Mouse (Mus musculus) limb, embryonic 13.5 days (tissue): ENCODE measurements around the gene Ank3. TPM values are rescaled to one million over a fixed set of nuclear protein-coding genes. Genes with fewer than 3 reads are reported as not detected.

Experiments used
- ATAC-seq: fragments of 200-750 bp; cut with Nextera tagmentation; 2 replicates; pipeline ENCODE4 v1.8.0; 2017; ENCODE audit warnings: low read depth, moderate number of reproducible peaks, moderate TSS enrichment; ENCODE audit not compliant: low FRiP score
- H3K27ac ChIP-seq: fragments of 300-500 bp; sonication (generic); 2 replicates; pipeline ENCODE4 v1.5.1; 2015; ENCODE audit warnings: inconsistent platforms, mild to moderate bottlenecking, moderate library complexity
- H3K27me3 ChIP-seq: fragments of 300-500 bp; sonication (generic); 2 replicates; pipeline ENCODE4 v1.6.1; 2015; ENCODE audit warnings: mild to moderate bottlenecking, inconsistent platforms
- H3K36me3 ChIP-seq: fragments of 300-500 bp; sonication (generic); 2 replicates; pipeline ENCODE4 v1.6.1; 2015; ENCODE audit warnings: inconsistent platforms, mild to moderate bottlenecking, moderate library complexity
- H3K4me1 ChIP-seq: fragments of 300-500 bp; sonication (generic); 2 replicates; pipeline ENCODE4 v1.6.1; 2015; ENCODE audit warnings: inconsistent platforms
- H3K4me2 ChIP-seq: fragments of 300-500 bp; sonication (generic); replicated peaks from 2 replicates; pipeline ENCODE4 v1.6.1; 2015; ENCODE audit warnings: inconsistent platforms, mild to moderate bottlenecking, moderate library complexity
- H3K4me3 ChIP-seq: fragments of 300-500 bp; sonication (generic); 2 replicates; pipeline ENCODE4 v1.5.1; 2015; ENCODE audit warnings: moderate library complexity, mild to moderate bottlenecking, inconsistent platforms
- H3K9ac ChIP-seq: fragments of 300-500 bp; sonication (generic); 2 replicates; pipeline ENCODE4 v1.6.1; 2015; ENCODE audit warnings: mild to moderate bottlenecking, inconsistent platforms
- H3K9me3 ChIP-seq: fragments of 300-500 bp; sonication (generic); 2 replicates; pipeline ENCODE4 v1.6.1; 2016; ENCODE audit warnings: inconsistent platforms
- WGBS: fragments of 180-500 bp; shearing (Covaris S2); methylation state at CpG from one replicate; pipeline ENCODE4 v1.1.7; 2015; 5-methylcytosine and 5-hydroxymethylcytosine counted together
- polyA plus RNA-seq: library from polyadenylated mRNA; unstranded; fragments of >200 nt; fragmentation: Nextera tagmentation; extraction: Ambion mirVana; gene quantifications from 2 replicates; pipeline ENCODE4 v1.2.1, GENCODE M21; 2015

Gene Ank3
- polyA plus RNA-seq, 1 experiment from 2014 or later, result 28.0 TPM

DNA sequence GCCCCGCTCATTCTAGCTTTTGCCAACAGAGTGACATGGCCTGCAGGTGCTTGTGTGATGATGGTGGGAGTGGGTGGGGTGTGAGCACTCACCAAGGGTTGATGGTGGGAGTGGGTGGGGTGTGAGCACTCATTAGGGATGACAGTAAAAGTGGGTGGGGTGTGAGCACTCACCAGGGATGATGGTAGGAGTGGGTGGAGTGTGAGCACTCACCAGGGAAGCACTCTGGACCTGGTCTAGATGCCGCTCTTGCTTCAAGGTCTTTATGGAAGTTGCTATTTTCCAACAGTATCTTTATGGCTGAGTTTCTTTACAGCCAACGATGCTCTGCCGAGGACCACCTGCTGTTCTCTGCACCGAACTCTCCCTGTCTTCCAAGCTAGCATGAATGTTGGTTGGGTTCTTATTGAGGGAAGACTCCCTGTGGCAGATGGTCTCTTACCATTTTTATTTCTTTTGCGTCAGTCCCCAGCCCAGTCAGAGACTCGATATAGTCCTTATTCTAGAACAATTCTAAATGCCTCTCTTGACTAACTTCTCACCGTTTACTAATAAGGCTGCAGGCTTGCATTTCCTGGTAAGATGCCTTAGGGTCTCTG is 456.1 kb downstream of the Ank3 start:
- H3K27ac ChIP-seq, result no peak overlapping the region
- H3K27me3 ChIP-seq, result no peaks in the 10 kb centered on the region
- H3K9me3 ChIP-seq, result no peaks in the 10 kb centered on the region
- no peak overlapping the region for H3K4me3 ChIP-seq
- H3K9ac ChIP-seq, result no peak overlapping the region
- H3K36me3 ChIP-seq, result no peaks in the 10 kb centered on the region; the same call in 1 of the 2 replicates
- no peak for ATAC-seq
- WGBS, result 88% methylated on average over 8 of the region's 8 CpGs
- H3K4me1 ChIP-seq, result peaks cover 20% of the 10 kb centered on the region
- H3K4me2 ChIP-seq, result no peak overlapping the region

GRCm38 (mm10) chr10:69858011-69858410 is 459.4 kb downstream of the Ank3 start:
- no peak overlapping the region for H3K4me2 ChIP-seq
- H3K36me3 ChIP-seq, result no peaks in the 10 kb centered on the region
- WGBS, result 91% methylated on average over 9 of the region's 9 CpGs

GRCm38 (mm10) chr10:69858897-69859605 is 460.5 kb downstream of the Ank3 start:
- Histone ChIP-seq H3K36me3 (no peaks in the 10 kb centered on the region), H3K9me3 (no peaks in the 10 kb centered on the region), H3K27ac (peak overlapping the region; percentile 49; the same call in 1 of the 2 replicates), H3K27me3 (no peaks in the 10 kb centered on the region), H3K9ac (no peak overlapping the region), H3K4me3 (no peak overlapping the region), H3K4me2 (0 out of 2 replicates have a peak overlapping the region, but pooled peaks have one; percentile 14), H3K4me1 (peaks cover 12% of the 10 kb centered on the region)
- ATAC-seq, result no peak; the same call in 1 of the 2 replicates
- WGBS, result 27% methylated on average over 4 of the region's 4 CpGs

More at GRCm38 (mm10) chr10:69858011-69858410, 459.4 kb downstream of the Ank3 start:
- Histone ChIP-seq H3K4me3 (no peak overlapping the region), H3K4me1 (peaks cover 16% of the 10 kb centered on the region), H3K9ac (no peak overlapping the region), H3K9me3 (no peaks in the 10 kb centered on the region), H3K27me3 (no peaks in the 10 kb centered on the region), H3K27ac (no peak overlapping the region)
- no peak for ATAC-seq

DNA sequence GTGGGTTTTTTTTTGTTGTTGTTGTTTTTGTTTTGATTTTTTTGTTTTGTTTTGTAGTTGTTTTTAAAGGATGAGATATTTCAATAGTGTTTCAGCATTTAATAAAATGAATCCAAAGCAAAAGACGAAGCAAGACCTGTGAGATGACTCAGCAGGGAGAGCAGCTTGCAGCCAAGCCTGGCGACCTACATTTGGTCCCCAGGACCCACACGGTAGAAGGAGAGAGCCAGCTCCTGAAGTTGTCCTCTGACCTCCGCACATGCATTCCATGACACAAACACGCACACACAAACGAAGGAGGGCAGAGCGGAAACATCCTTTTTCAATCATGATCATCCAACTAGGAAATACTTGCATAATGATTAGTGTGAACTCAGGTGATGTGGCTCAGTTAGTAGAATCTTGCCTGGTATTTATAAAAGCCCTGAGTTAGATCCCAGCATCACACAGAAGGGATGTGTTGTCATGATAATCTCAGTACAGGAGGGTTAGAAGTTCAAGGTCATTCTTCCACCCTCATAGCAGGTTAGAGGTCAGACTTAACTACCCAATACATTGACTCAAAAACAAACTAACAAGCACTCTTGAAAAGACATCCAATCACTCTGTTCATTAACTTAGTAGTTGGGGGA is 461.4 kb downstream of the Ank3 start:
- H3K9ac ChIP-seq, result no peak overlapping the region
- no peaks in the 10 kb centered on the region for H3K36me3 ChIP-seq
- H3K4me3 ChIP-seq, result no peak overlapping the region
- H3K4me2 ChIP-seq, result no peak overlapping the region
- WGBS, result 73% methylated on average over 7 of the region's 7 CpGs
- H3K27ac ChIP-seq, result no peak overlapping the region; the same call in 1 of the 2 replicates
- ATAC-seq, result no peak
- no peaks in the 10 kb centered on the region for H3K27me3 ChIP-seq
- H3K9me3 ChIP-seq, result no peaks in the 10 kb centered on the region
- peaks cover 12% of the 10 kb centered on the region for H3K4me1 ChIP-seq

DNA sequence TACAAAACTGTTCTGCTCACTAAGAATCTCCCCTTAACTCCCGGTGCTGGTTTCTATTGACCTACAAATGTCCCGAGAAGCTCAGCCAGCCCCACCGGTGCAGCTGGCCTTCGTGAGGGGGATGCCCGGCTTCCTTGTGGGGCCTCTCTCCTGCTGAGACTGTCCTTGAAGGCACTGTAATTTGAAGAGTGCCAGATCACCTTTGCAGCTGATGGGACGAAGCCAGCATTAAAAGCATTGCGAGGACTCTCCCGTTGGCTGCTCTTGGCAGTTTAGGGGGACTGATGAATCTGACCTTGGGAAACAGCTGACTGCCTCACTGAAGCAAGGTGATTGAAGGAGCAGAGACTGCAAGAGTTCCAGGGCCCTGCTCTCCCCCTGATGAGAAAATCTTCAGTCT is 464.3 kb downstream of the Ank3 start:
- H3K4me1 ChIP-seq, result peaks cover 12% of the 10 kb centered on the region
- no peaks in the 10 kb centered on the region for H3K27me3 ChIP-seq
- H3K9me3 ChIP-seq, result no peaks in the 10 kb centered on the region
- no peak overlapping the region for H3K27ac ChIP-seq
- H3K4me3 ChIP-seq, result no peak overlapping the region
- H3K36me3 ChIP-seq, result no peaks in the 10 kb centered on the region
- H3K4me2 ChIP-seq, result no peak overlapping the region
- WGBS, result 52% methylated on average over 8 of the region's 8 CpGs
- no peak for ATAC-seq
- no peak overlapping the region for H3K9ac ChIP-seq

DNA sequence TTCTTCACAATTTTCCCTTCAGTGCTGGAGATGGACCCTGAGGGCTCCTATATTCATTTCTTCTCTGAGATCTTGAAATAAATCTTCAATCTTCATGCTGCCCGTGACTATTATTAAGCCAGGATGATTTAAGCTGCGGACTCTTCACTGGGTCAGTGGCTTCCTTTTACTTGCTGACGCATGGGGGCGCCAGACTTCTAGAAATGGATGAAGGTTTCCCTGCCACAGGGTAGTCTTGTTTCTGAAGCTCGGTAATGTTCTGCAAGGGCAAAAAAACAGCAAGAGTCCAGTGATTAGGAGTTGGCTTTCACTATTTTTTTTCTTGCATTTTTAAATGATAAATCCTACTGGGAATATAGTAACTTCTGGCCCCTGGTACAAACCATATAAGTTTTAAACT is 471.8 kb downstream of the Ank3 start:
- H3K9me3 ChIP-seq, result no peaks in the 10 kb centered on the region
- 13% methylated on average over 5 of the region's 5 CpGs for WGBS
- no peak for ATAC-seq

GRCm38 (mm10) chr10:69870947-69871346 is 472.4 kb downstream of the Ank3 start:
- Histone ChIP-seq H3K9me3 (no peaks in the 10 kb centered on the region), H3K9ac (no peak overlapping the region), H3K36me3 (no peaks in the 10 kb centered on the region; the same call in 1 of the 2 replicates), H3K27ac (no peak overlapping the region), H3K4me2 (no peak overlapping the region), H3K4me1 (0 out of 2 replicates have a peak, but pooled peaks cover 4% of the 10 kb centered on the region), H3K27me3 (no peaks in the 10 kb centered on the region), H3K4me3 (no peak overlapping the region)
- ATAC-seq, result no peak
- 90% methylated on average over 14 of the region's 14 CpGs for WGBS

More for the DNA sequence above, 471.8 kb downstream of the Ank3 start:
- 0 out of 2 replicates have a peak, but pooled peaks cover 4% of the 10 kb centered on the region for H3K4me1 ChIP-seq
- no peaks in the 10 kb centered on the region for H3K27me3 ChIP-seq
- H3K4me3 ChIP-seq, result no peak overlapping the region
- H3K4me2 ChIP-seq, result no peak overlapping the region
- H3K36me3 ChIP-seq, result no peaks in the 10 kb centered on the region; the same call in 1 of the 2 replicates
- H3K27ac ChIP-seq, result no peak overlapping the region
- no peak overlapping the region for H3K9ac ChIP-seq

DNA sequence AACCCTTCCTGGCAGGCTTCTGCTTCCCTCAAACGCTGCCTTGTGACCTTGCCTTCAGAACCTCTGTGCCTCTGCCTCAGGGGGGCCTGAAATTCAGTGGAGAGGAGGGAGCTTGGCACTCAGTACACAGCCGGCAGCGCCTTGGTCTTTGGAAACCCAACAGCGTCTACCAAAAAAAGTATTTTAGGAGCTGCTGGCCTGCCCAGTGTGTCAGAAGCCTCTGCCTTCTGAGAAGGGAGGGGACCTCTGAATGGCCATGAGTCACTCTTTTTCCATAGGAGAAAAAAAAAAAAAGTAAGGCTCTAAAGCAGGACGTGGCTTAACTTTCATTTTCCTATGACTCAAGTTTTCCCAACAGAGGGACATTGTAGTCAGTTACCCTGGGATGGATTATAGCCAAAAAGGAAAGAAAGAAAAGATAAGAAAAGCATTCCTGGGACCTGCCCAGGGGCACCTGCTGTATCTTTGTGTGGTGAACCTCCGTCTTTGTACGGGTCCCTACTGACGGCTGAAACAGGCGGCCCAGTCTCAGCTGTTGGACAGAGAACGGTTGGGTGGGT is 473.7 kb downstream of the Ank3 start:
- ATAC-seq, result no peak
- Histone ChIP-seq H3K9me3 (no peaks in the 10 kb centered on the region), H3K4me3 (no peak overlapping the region), H3K27ac (peak overlapping the region; percentile 48; the same call in 1 of the 2 replicates), H3K4me2 (no peak overlapping the region), H3K36me3 (no peaks in the 10 kb centered on the region; the same call in 1 of the 2 replicates), H3K9ac (no peak overlapping the region), H3K27me3 (no peaks in the 10 kb centered on the region), H3K4me1 (0 out of 2 replicates have a peak, but pooled peaks cover 4% of the 10 kb centered on the region)
- WGBS, result 55% methylated on average over 10 of the region's 10 CpGs

- Histone ChIP-seq H3K4me3 (no peak overlapping the region), H3K4me2 (no peak overlapping the region), H3K36me3 (no peaks in the 10 kb centered on the region; the same call in 1 of the 2 replicates), H3K9ac (no peak overlapping the region), H3K27ac (peak overlapping the region; percentile 48), H3K27me3 (no peaks in the 10 kb centered on the region), H3K9me3 (no peaks in the 10 kb centered on the region), H3K4me1 (0 out of 2 replicates have a peak, but pooled peaks cover 4% of the 10 kb centered on the region)
- ATAC-seq, result no peak
- 82% methylated on average over 5 of the region's 5 CpGs for WGBS
Measured at GRCm38 (mm10) chr10:69872892-69873291, 474.3 kb downstream of the Ank3 start.

- 86% methylated on average over 14 of the region's 14 CpGs for WGBS
- Histone ChIP-seq H3K36me3 (peaks cover 7% of the 10 kb centered on the region; the same call in 1 of the 2 replicates), H3K4me2 (no peak overlapping the region), H3K4me1 (0 out of 2 replicates have a peak, but pooled peaks cover 4% of the 10 kb centered on the region), H3K4me3 (no peak overlapping the region), H3K27me3 (no peaks in the 10 kb centered on the region), H3K9me3 (no peaks in the 10 kb centered on the region), H3K27ac (no peak overlapping the region), H3K9ac (no peak overlapping the region)
- ATAC-seq, result no peak
Measured at GRCm38 (mm10) chr10:69874806-69875205, 476.2 kb downstream of the Ank3 start.

- Histone ChIP-seq H3K27ac (no peak overlapping the region), H3K4me2 (no peak overlapping the region), H3K36me3 (peaks cover 36% of the 10 kb centered on the region), H3K9me3 (peaks cover 8% of the 10 kb centered on the region; the same call in 1 of the 2 replicates), H3K27me3 (no peaks in the 10 kb centered on the region), H3K9ac (no peak overlapping the region), H3K4me1 (no peaks in the 10 kb centered on the region), H3K4me3 (no peak overlapping the region)
- no peak for ATAC-seq
- 93% methylated on average over 4 of the region's 4 CpGs for WGBS
Measured at GRCm38 (mm10) chr10:69883935-69884680, 485.5 kb downstream of the Ank3 start.
